Mouse (Mus musculus) forebrain, embryonic 11.5 days (tissue): ENCODE measurements at regions not wholly inside any gene's neighbourhood (a gene's known extent, or its start where the extent isn't known, plus 50 kb on each side); places are given as distances from the start of the nearest gene placed in this dataset.

Experiments used
- ATAC-seq: fragments of 200-750 bp; cut with Nextera tagmentation; replicated peaks from 2 replicates; pipeline ENCODE4 v1.8.0; 2017; ENCODE audit warnings: moderate TSS enrichment; ENCODE audit not compliant: low FRiP score
- DNase-seq: peaks from one replicate; pipeline ENCODE4 v3.0.0-alpha.2; 2017; ENCODE audit warnings: low spot score
- H3K27ac ChIP-seq: fragments of 300-500 bp; sonication (generic); 2 replicates; pipeline ENCODE4 v1.5.1; 2014; ENCODE audit warnings: low read depth, low read length
- H3K27me3 ChIP-seq: fragments of 300-500 bp; sonication (generic); 2 replicates; pipeline ENCODE4 v1.6.1; 2014; ENCODE audit warnings: mild to moderate bottlenecking, low read length, mixed read lengths; ENCODE audit not compliant: control insufficient read depth, insufficient read depth
- H3K36me3 ChIP-seq: fragments of 300-500 bp; sonication (generic); 2 replicates; pipeline ENCODE4 v1.6.1; 2014; ENCODE audit warnings: mild to moderate bottlenecking, low read length, moderate library complexity, mixed read lengths; ENCODE audit not compliant: control insufficient read depth, insufficient read depth
- H3K4me1 ChIP-seq: fragments of 300-500 bp; sonication (generic); replicated peaks from 2 replicates; pipeline ENCODE4 v1.6.1; 2014; ENCODE audit warnings: low read length, mixed read lengths; ENCODE audit not compliant: control insufficient read depth, insufficient read depth
- H3K4me2 ChIP-seq: fragments of 300-500 bp; sonication (generic); 2 replicates; pipeline ENCODE4 v1.6.1; 2014; ENCODE audit warnings: low read depth, mild to moderate bottlenecking, low read length, moderate library complexity, mixed read lengths; ENCODE audit not compliant: severe bottlenecking
- H3K4me3 ChIP-seq: fragments of 300-500 bp; sonication (generic); 2 replicates; pipeline ENCODE4 v1.5.1; 2014; ENCODE audit warnings: low read depth, low read length
- H3K9ac ChIP-seq: fragments of 300-500 bp; sonication (generic); 2 replicates; pipeline ENCODE4 v1.6.1; 2014; ENCODE audit warnings: low read length
- H3K9me3 ChIP-seq: fragments of 300-500 bp; sonication (generic); 2 replicates; pipeline ENCODE4 v1.6.1; 2016; ENCODE audit warnings: low read length, mixed read lengths; ENCODE audit not compliant: control insufficient read depth
- WGBS: fragments of 180-500 bp; shearing (Covaris S2); extraction: QIAGEN DNeasy Blood & Tissue Kit; methylation state at CpG from one replicate; pipeline ENCODE4 v1.1.7; 2014; 5-methylcytosine and 5-hydroxymethylcytosine counted together

DNA sequence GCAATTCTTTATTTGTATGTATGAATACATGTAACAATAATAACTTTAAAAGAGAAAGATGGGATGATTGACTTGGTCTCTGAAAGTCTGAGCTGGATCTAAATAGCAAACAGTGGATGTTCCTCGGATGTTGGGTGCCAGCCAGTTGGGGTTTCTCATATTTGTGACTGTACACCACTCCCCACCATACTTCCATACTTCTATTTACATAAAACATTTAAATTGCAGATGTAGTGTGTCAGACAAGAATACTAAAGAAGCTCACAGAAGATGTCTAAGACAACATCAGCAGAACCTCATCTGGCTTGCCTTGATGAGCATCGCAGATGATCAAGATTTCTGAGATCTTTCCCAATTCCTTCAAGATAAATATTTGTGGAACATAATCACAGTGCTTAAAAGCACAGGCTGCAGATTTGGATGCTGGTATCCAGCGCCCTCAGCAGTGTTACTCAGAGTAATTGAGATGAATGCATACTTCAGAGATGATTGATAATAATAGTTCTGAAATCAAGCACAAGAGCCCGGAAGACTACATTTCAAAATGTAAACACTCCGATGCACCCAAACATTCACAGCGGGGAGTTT, 762.0 kb upstream of the Intu start:
- Histone ChIP-seq H3K4me3 (no peak overlapping the region), H3K27me3 (no peaks in the 10 kb centered on the region), H3K4me2 (no peak overlapping the region), H3K27ac (no peak overlapping the region), H3K36me3 (no peaks in the 10 kb centered on the region), H3K9me3 (no peaks in the 10 kb centered on the region), H3K4me1 (no peaks in the 10 kb centered on the region), H3K9ac (no peak overlapping the region)
- ATAC-seq (no peak), DNase-seq (no peak)
- 92% methylated on average over 6 of the region's 6 CpGs for WGBS

GRCm38 (mm10) chr3:39776278-39777039, 754.6 kb upstream of the Intu start:
- no peaks in the 10 kb centered on the region for H3K36me3 ChIP-seq
- H3K9ac ChIP-seq = no peak overlapping the region
- H3K27me3 ChIP-seq = no peaks in the 10 kb centered on the region
- H3K4me2 ChIP-seq = no peak overlapping the region
- 86% methylated on average over 7 of the region's 7 CpGs for WGBS
- no peak overlapping the region for H3K27ac ChIP-seq
- H3K4me1 ChIP-seq = peaks cover 5% of the 10 kb centered on the region
- H3K4me3 ChIP-seq = no peak overlapping the region
- DNase-seq = no peak
- ATAC-seq = no peak
- no peaks in the 10 kb centered on the region for H3K9me3 ChIP-seq

- no peak overlapping the region for H3K27ac ChIP-seq
- DNase-seq (no peak), ATAC-seq (peak; percentile 61)
- H3K27me3 ChIP-seq = no peaks in the 10 kb centered on the region
- H3K9me3 ChIP-seq = no peaks in the 10 kb centered on the region
- no peaks in the 10 kb centered on the region for H3K36me3 ChIP-seq
- H3K4me3 ChIP-seq = no peak overlapping the region
- WGBS = 51% methylated on average over 6 of the region's 6 CpGs
- H3K9ac ChIP-seq = no peak overlapping the region
- H3K4me2 ChIP-seq = no peak overlapping the region
- peaks cover 5% of the 10 kb centered on the region for H3K4me1 ChIP-seq
Observed at GRCm38 (mm10) chr3:39779690-39780218, 751.3 kb upstream of the Intu start.

- H3K27ac ChIP-seq = no peak overlapping the region
- H3K4me1 ChIP-seq = peaks cover 5% of the 10 kb centered on the region
- H3K9ac ChIP-seq = no peak overlapping the region
- no peaks in the 10 kb centered on the region for H3K9me3 ChIP-seq
- H3K4me3 ChIP-seq = no peak overlapping the region
- no peak for DNase-seq
- ATAC-seq = no peak
- H3K36me3 ChIP-seq = no peaks in the 10 kb centered on the region
- H3K27me3 ChIP-seq = no peaks in the 10 kb centered on the region
- H3K4me2 ChIP-seq = no peak overlapping the region
- WGBS = 68% methylated on average over 5 of the region's 5 CpGs
Observed at GRCm38 (mm10) chr3:39780270-39780669, 750.8 kb upstream of the Intu start.

DNA sequence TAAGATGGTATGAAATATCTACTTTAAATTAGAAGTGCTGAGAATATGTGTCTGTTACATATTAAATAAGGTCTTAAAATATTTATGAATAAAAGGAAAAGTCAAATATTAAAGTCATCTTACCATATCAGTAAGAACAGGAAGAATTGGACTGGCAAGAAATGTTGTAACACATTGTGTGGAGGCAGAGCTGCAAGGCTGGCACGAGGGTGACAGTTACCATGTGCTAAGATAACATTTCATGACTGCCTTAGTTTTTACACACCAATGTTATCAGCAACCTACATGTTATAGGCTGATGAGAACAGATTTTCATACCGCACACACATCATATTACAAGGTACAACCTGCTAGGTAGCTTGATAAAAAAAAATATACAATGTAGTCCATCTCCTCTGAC, 746.2 kb upstream of the Intu start:
- H3K27me3 ChIP-seq = no peaks in the 10 kb centered on the region
- no peak for DNase-seq
- no peak overlapping the region for H3K4me3 ChIP-seq
- WGBS = 90% methylated on average over 2 of the region's 2 CpGs
- no peaks in the 10 kb centered on the region for H3K36me3 ChIP-seq
- no peak overlapping the region for H3K27ac ChIP-seq
- no peak for ATAC-seq
- H3K9me3 ChIP-seq = no peaks in the 10 kb centered on the region
- no peak overlapping the region for H3K9ac ChIP-seq
- peaks cover 4% of the 10 kb centered on the region for H3K4me1 ChIP-seq
- H3K4me2 ChIP-seq = no peak overlapping the region

DNA sequence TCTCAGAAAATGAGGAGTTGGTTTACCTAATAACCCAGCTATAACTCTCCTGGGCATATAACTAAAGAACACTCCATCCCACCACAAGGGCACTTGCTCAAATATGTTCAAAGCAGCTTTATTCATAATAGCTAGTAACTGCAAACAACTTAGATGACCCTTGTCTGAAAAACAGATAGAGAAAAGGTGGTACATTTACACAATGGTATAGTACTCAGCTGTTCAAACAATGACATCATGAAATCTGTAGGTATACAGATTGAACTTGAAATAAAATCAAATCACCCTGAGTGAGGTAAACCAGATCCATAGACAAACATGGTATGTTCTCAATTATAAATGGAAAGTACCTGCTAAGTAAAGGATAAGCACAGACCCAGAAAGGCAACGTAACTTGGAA, 721.5 kb upstream of the Intu start:
- 76% methylated on average over 1 of the region's 1 CpGs for WGBS
- Histone ChIP-seq H3K27ac (no peak overlapping the region), H3K4me3 (no peak overlapping the region), H3K4me2 (no peak overlapping the region), H3K4me1 (no peaks in the 10 kb centered on the region), H3K9me3 (no peaks in the 10 kb centered on the region), H3K9ac (no peak overlapping the region), H3K36me3 (no peaks in the 10 kb centered on the region), H3K27me3 (no peaks in the 10 kb centered on the region)
- ATAC-seq (no peak), DNase-seq (no peak)

DNA sequence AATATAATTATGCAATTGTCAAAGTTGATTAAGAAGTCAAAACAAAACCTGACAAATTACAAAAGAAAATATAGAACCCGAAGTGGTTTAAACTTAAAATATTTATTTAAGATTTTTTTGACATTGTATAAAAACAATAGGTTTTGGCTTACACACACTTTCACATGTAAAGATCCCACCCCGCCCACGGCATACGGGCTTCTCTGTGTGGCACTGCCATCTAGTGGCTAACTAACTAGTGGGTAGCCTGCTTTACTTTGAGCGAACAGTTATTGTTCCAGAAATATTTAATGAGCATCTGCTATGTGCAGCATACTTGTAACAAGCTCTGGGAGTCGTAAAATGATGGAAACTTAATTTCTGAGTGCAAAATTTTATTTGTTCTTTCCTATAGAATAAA, 716.3 kb upstream of the Intu start:
- Histone ChIP-seq H3K27ac (no peak overlapping the region), H3K36me3 (no peaks in the 10 kb centered on the region), H3K9ac (no peak overlapping the region), H3K27me3 (no peaks in the 10 kb centered on the region), H3K9me3 (no peaks in the 10 kb centered on the region), H3K4me2 (no peak overlapping the region), H3K4me1 (no peaks in the 10 kb centered on the region), H3K4me3 (no peak overlapping the region)
- WGBS = 31% methylated on average over 6 of the region's 6 CpGs
- DNase-seq (peak; percentile 78), ATAC-seq (0 out of 2 replicates have a peak, but pooled peaks have one; percentile 71)

GRCm38 (mm10) chr3:39830488-39831056, 700.5 kb upstream of the Intu start:
- H3K9ac ChIP-seq = no peak overlapping the region
- H3K4me1 ChIP-seq = no peaks in the 10 kb centered on the region
- no peaks in the 10 kb centered on the region for H3K36me3 ChIP-seq
- H3K4me2 ChIP-seq = no peak overlapping the region
- H3K27ac ChIP-seq = no peak overlapping the region
- no peaks in the 10 kb centered on the region for H3K9me3 ChIP-seq
- ATAC-seq (no peak), DNase-seq (no peak)
- WGBS = 90% methylated on average over 8 of the region's 8 CpGs
- no peak overlapping the region for H3K4me3 ChIP-seq
- no peaks in the 10 kb centered on the region for H3K27me3 ChIP-seq
